Mouse (Mus musculus): ENCODE data around the gene Bicd2. TPM values are rescaled to one million over a fixed set of nuclear protein-coding genes. Genes with fewer than 3 reads are reported as not detected.

Gene Bicd2
- polyA plus RNA-seq, 1 experiment = 19.4 TPM

- TF ChIP-seq CTCF (IDR thresholded peaks at IDR 0.05; ENCODE audit: extremely low read depth, insufficient read depth, insufficient read length, insufficient replicate concordance) (no peak), POLR2A (IDR thresholded peaks at IDR 0.05; ENCODE audit: low read depth, low read length) (no peak)
- WGBS = 87% methylated on average over 1 of the region's 1 CpGs
- Histone ChIP-seq H3K36me3 (ENCODE audit: control insufficient read depth, insufficient read depth, low read length) (no peaks in the 10 kb centered on the region; the same call in 1 of the 2 replicates), H3K4me3 (ENCODE audit: extremely low read depth, insufficient read depth, insufficient read length) (no peak overlapping the region), H3K27ac (ENCODE audit: insufficient read depth, low read length) (no peak overlapping the region), H3K4me1 (ENCODE audit: control insufficient read depth, insufficient read depth, insufficient read length) (no peaks in the 10 kb centered on the region), H3K27me3 (ENCODE audit: control insufficient read depth, insufficient read depth, low read length) (no peaks in the 10 kb centered on the region)
- DNase-seq (ENCODE audit: low read depth in 1 of 2, low spot score in 2 of 2) = no peak
Measured at GRCm38 (mm10) chr13:49393579-49393978, 52.2 kb downstream of the Bicd2 start.

GRCm38 (mm10) chr13:49394886-49395447 lies 53.6 kb downstream of the Bicd2 start:
- Histone ChIP-seq H3K27me3 (ENCODE audit: control insufficient read depth, insufficient read depth, low read length) (no peaks in the 10 kb centered on the region), H3K27ac (ENCODE audit: insufficient read depth, low read length) (no peak overlapping the region), H3K4me3 (ENCODE audit: extremely low read depth, insufficient read depth, insufficient read length) (no peak overlapping the region), H3K36me3 (ENCODE audit: control insufficient read depth, insufficient read depth, low read length) (no peaks in the 10 kb centered on the region), H3K4me1 (ENCODE audit: control insufficient read depth, insufficient read depth, insufficient read length) (no peaks in the 10 kb centered on the region)
- no peak for DNase-seq (ENCODE audit: low read depth in 1 of 2, low spot score in 2 of 2)
- TF ChIP-seq CTCF (IDR thresholded peaks at IDR 0.05; ENCODE audit: extremely low read depth, insufficient read depth, insufficient read length, insufficient replicate concordance) (no peak), POLR2A (IDR thresholded peaks at IDR 0.05; ENCODE audit: low read depth, low read length) (no peak)
- WGBS = 90% methylated on average over 3 of the region's 3 CpGs

GRCm38 (mm10) chr13:49396798-49397197 lies 55.4 kb downstream of the Bicd2 start:
- Histone ChIP-seq H3K36me3 (ENCODE audit: control insufficient read depth, insufficient read depth, low read length) (no peaks in the 10 kb centered on the region), H3K27ac (ENCODE audit: insufficient read depth, low read length) (no peak overlapping the region), H3K4me1 (ENCODE audit: control insufficient read depth, insufficient read depth, insufficient read length) (no peaks in the 10 kb centered on the region), H3K27me3 (ENCODE audit: control insufficient read depth, insufficient read depth, low read length) (no peaks in the 10 kb centered on the region), H3K4me3 (ENCODE audit: extremely low read depth, insufficient read depth, insufficient read length) (no peak overlapping the region)
- DNase-seq (ENCODE audit: low read depth in 1 of 2, low spot score in 2 of 2) = no peak
- TF ChIP-seq CTCF (IDR thresholded peaks at IDR 0.05; ENCODE audit: extremely low read depth, insufficient read depth, insufficient read length, insufficient replicate concordance) (no peak), POLR2A (IDR thresholded peaks at IDR 0.05; ENCODE audit: low read depth, low read length) (no peak)
- 80% methylated on average over 1 of the region's 1 CpGs for WGBS

DNA sequence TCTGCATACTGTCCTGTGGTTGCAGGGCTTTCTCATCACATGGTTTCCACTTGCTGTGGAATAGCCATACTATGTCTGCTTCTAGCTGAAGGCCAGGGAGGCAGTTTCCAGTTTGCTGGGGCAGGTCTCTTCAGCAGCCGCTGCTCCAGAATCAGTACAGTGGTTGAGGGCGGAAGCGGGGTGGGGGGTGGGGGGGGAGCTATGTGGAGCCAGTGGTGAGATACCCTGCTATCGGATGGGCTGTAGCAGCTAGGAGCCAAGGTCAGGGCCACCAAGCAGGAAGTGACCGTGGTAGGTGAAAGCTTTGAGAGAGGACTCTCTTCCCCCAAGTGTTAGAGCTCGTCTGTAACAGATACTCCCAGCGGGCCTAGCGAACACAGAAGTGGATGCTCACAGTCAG lies 56.8 kb downstream of the Bicd2 start:
- H3K4me3 ChIP-seq (ENCODE audit: extremely low read depth, insufficient read depth, insufficient read length) = no peak overlapping the region
- TF ChIP-seq CTCF (IDR thresholded peaks at IDR 0.05; ENCODE audit: extremely low read depth, insufficient read depth, insufficient read length, insufficient replicate concordance) = no peak
- TF ChIP-seq POLR2A (IDR thresholded peaks at IDR 0.05; ENCODE audit: low read depth, low read length) = no peak
- H3K36me3 ChIP-seq (ENCODE audit: control insufficient read depth, insufficient read depth, low read length) = no peaks in the 10 kb centered on the region
- no peaks in the 10 kb centered on the region for H3K4me1 ChIP-seq (ENCODE audit: control insufficient read depth, insufficient read depth, insufficient read length)
- H3K27me3 ChIP-seq (ENCODE audit: control insufficient read depth, insufficient read depth, low read length) = no peaks in the 10 kb centered on the region
- WGBS = 70% methylated on average over 8 of the region's 8 CpGs
- no peak overlapping the region for H3K27ac ChIP-seq (ENCODE audit: insufficient read depth, low read length)
- no peak for DNase-seq (ENCODE audit: low read depth in 1 of 2, low spot score in 2 of 2)

DNA sequence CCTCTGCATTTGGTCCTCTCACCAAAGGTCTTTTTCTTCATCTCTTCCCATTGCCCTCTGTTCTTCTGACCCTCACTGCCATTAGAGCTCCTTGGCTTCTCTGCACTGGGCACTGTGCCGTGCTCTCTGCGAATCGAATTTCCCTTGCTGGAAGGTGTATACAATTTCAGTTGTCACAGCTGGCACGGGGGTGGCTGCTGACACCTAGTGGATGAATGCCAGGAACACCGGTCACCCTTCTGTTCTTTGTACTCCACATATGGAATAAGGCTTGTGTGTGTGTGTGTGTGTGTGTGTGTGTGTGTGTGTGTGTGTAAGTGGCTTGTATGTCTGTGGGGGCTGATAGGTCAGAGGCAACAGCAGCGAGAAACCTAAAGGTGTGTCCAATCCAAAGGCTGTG lies 58.8 kb downstream of the Bicd2 start:
- H3K36me3 ChIP-seq (ENCODE audit: control insufficient read depth, insufficient read depth, low read length) = no peaks in the 10 kb centered on the region
- TF ChIP-seq POLR2A (IDR thresholded peaks at IDR 0.05; ENCODE audit: low read depth, low read length) = no peak
- TF ChIP-seq CTCF (IDR thresholded peaks at IDR 0.05; ENCODE audit: extremely low read depth, insufficient read depth, insufficient read length, insufficient replicate concordance) = peak; percentile 35; the same call in 1 of the 2 replicates
- H3K27ac ChIP-seq (ENCODE audit: insufficient read depth, low read length) = no peak overlapping the region
- no peak for DNase-seq (ENCODE audit: low read depth in 1 of 2, low spot score in 2 of 2)
- H3K4me1 ChIP-seq (ENCODE audit: control insufficient read depth, insufficient read depth, insufficient read length) = no peaks in the 10 kb centered on the region
- H3K4me3 ChIP-seq (ENCODE audit: extremely low read depth, insufficient read depth, insufficient read length) = no peak overlapping the region
- WGBS = 30% methylated on average over 6 of the region's 6 CpGs
- H3K27me3 ChIP-seq (ENCODE audit: control insufficient read depth, insufficient read depth, low read length) = no peaks in the 10 kb centered on the region

DNA sequence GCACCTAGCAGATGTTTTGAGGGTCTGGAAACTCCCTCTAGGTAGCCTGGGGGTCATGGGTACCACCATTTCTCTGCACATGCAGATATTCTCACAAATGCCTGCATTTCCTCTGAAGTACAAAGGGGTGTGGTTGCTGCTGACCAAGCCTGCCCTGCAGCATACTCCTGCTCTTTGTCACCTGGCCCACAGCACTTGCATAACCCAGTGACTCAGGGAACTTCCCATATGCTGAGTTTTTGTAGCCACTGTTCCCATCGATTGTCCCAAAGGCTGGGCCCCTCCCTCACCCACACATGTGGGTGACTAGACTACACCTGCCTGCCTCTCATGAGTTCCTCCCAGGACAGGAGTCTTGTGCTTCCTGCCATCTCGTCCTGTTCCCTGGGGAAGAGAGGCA lies 61.2 kb downstream of the Bicd2 start:
- no peaks in the 10 kb centered on the region for H3K27me3 ChIP-seq (ENCODE audit: control insufficient read depth, insufficient read depth, low read length)
- no peak overlapping the region for H3K4me3 ChIP-seq (ENCODE audit: extremely low read depth, insufficient read depth, insufficient read length)
- TF ChIP-seq CTCF (IDR thresholded peaks at IDR 0.05; ENCODE audit: extremely low read depth, insufficient read depth, insufficient read length, insufficient replicate concordance) (no peak), POLR2A (IDR thresholded peaks at IDR 0.05; ENCODE audit: low read depth, low read length) (no peak)
- 61% methylated on average over 2 of the region's 2 CpGs for WGBS
- H3K27ac ChIP-seq (ENCODE audit: insufficient read depth, low read length) = no peak overlapping the region
- H3K36me3 ChIP-seq (ENCODE audit: control insufficient read depth, insufficient read depth, low read length) = no peaks in the 10 kb centered on the region
- DNase-seq (ENCODE audit: low read depth in 1 of 2, low spot score in 2 of 2) = no peak
- no peaks in the 10 kb centered on the region for H3K4me1 ChIP-seq (ENCODE audit: control insufficient read depth, insufficient read depth, insufficient read length)

- Histone ChIP-seq H3K27me3 (ENCODE audit: control insufficient read depth, insufficient read depth, low read length) (no peaks in the 10 kb centered on the region), H3K4me3 (ENCODE audit: extremely low read depth, insufficient read depth, insufficient read length) (no peak overlapping the region), H3K27ac (ENCODE audit: insufficient read depth, low read length) (no peak overlapping the region), H3K4me1 (ENCODE audit: control insufficient read depth, insufficient read depth, insufficient read length) (no peaks in the 10 kb centered on the region), H3K36me3 (ENCODE audit: control insufficient read depth, insufficient read depth, low read length) (no peaks in the 10 kb centered on the region)
- TF ChIP-seq POLR2A (IDR thresholded peaks at IDR 0.05; ENCODE audit: low read depth, low read length) (no peak), CTCF (IDR thresholded peaks at IDR 0.05; ENCODE audit: extremely low read depth, insufficient read depth, insufficient read length, insufficient replicate concordance) (no peak)
- DNase-seq (ENCODE audit: low read depth in 1 of 2, low spot score in 2 of 2) = no peak
Measured at GRCm38 (mm10) chr13:49407795-49408194, 66.4 kb downstream of the Bicd2 start.
